Mouse (Mus musculus) hindbrain, embryonic 16.5 days (tissue): Measurements from ENCODE around the gene Eva1b. TPM values are rescaled to one million over a fixed set of nuclear protein-coding genes. Genes with fewer than 3 reads are reported as not detected.
"Not testable (repeated sequence)": the region's sequence is repeated elsewhere in the genome, so short reads cannot be mapped to it uniquely, and the experiment has no call there.

Experiments
- ATAC-seq: fragments of 200-750 bp; cut with Nextera tagmentation; 2 replicates; pipeline ENCODE4 v1.8.0; 2017; ENCODE audit warnings: moderate TSS enrichment, moderate library complexity
- H3K27ac ChIP-seq: fragments of 300-500 bp; sonication (generic); 2 replicates; pipeline ENCODE4 v1.5.1; 2014; ENCODE audit warnings: low read depth, mild to moderate bottlenecking, control low read depth, low read length, moderate library complexity
- H3K27me3 ChIP-seq: fragments of 300-500 bp; sonication (generic); replicated peaks from 2 replicates; pipeline ENCODE4 v1.6.1; 2014; ENCODE audit warnings: low read length; ENCODE audit not compliant: control insufficient read depth, insufficient read depth
- H3K36me3 ChIP-seq: fragments of 300-500 bp; sonication (generic); 2 replicates; pipeline ENCODE4 v1.6.1; 2014; ENCODE audit warnings: mild to moderate bottlenecking, low read length, moderate library complexity, mixed read lengths; ENCODE audit not compliant: control insufficient read depth, insufficient read depth
- H3K4me1 ChIP-seq: fragments of 300-500 bp; sonication (generic); 2 replicates; pipeline ENCODE4 v1.6.1; 2014; ENCODE audit warnings: low read depth, low read length; ENCODE audit not compliant: control insufficient read depth, insufficient read depth
- H3K4me2 ChIP-seq: fragments of 300-500 bp; sonication (generic); 2 replicates; pipeline ENCODE4 v1.6.1; 2014; ENCODE audit warnings: mild to moderate bottlenecking, low read length, control low read depth, moderate library complexity
- H3K4me3 ChIP-seq: fragments of 300-500 bp; sonication (generic); 2 replicates; pipeline ENCODE4 v1.5.1; 2014; ENCODE audit warnings: mild to moderate bottlenecking, low read length, control low read depth, moderate library complexity
- H3K9ac ChIP-seq: fragments of 300-500 bp; sonication (generic); 2 replicates; pipeline ENCODE4 v1.6.1; 2014; ENCODE audit warnings: low read depth, mild to moderate bottlenecking, control low read depth, low read length, moderate library complexity
- H3K9me3 ChIP-seq: fragments of 300-500 bp; sonication (generic); 2 replicates; pipeline ENCODE4 v1.6.1; 2014; ENCODE audit warnings: mild to moderate bottlenecking, low read length, moderate library complexity; ENCODE audit not compliant: control insufficient read depth
- WGBS: fragments of 180-500 bp; shearing (Covaris S2); extraction: QIAGEN DNeasy Blood & Tissue Kit; methylation state at CpG from one replicate; pipeline ENCODE4 v1.1.7; 2014; 5-methylcytosine and 5-hydroxymethylcytosine counted together
- polyA plus RNA-seq: library from polyadenylated mRNA; unstranded; fragments of >200 nt; fragmentation: Nextera tagmentation; extraction: Ambion mirVana; gene quantifications from 2 replicates; pipeline ENCODE4 v1.2.1, GENCODE M21; 2015

The Eva1b gene
- polyA plus RNA-seq, 1 experiment from 2014 or later = 11.8 TPM

GRCm38 (mm10) chr4:126159455-126159854, 11.9 kb downstream of the Eva1b start:
- Histone ChIP-seq H3K9me3 (no peaks in the 10 kb centered on the region), H3K4me1 (peaks cover 13% of the 10 kb centered on the region; the same call in 1 of the 2 replicates), H3K36me3 (no peaks in the 10 kb centered on the region), H3K4me3 (no peak overlapping the region), H3K27ac (no peak overlapping the region), H3K27me3 (no peaks in the 10 kb centered on the region), H3K4me2 (no peak overlapping the region), H3K9ac (no peak overlapping the region)
- 59% methylated on average over 7 of the region's 8 CpGs for WGBS
- no peak for ATAC-seq

- no peak overlapping the region for H3K9ac ChIP-seq
- peaks cover 13% of the 10 kb centered on the region; the same call in 1 of the 2 replicates for H3K4me1 ChIP-seq
- H3K9me3 ChIP-seq = no peaks in the 10 kb centered on the region
- ATAC-seq = no peak
- H3K36me3 ChIP-seq = peaks cover 1% of the 10 kb centered on the region; the same call in 1 of the 2 replicates
- no peak overlapping the region for H3K4me3 ChIP-seq
- H3K4me2 ChIP-seq = no peak overlapping the region
- 89% methylated on average over 8 of the region's 8 CpGs for WGBS
- H3K27ac ChIP-seq = no peak overlapping the region
- no peaks in the 10 kb centered on the region for H3K27me3 ChIP-seq
These were observed 13.4 kb downstream of the Eva1b start for GRCm38 (mm10) chr4:126160981-126161380.

- Histone ChIP-seq H3K4me3 (no peak overlapping the region), H3K27ac (no peak overlapping the region), H3K4me1 (peaks cover 13% of the 10 kb centered on the region; the same call in 1 of the 2 replicates), H3K27me3 (no peaks in the 10 kb centered on the region), H3K36me3 (peaks cover 5% of the 10 kb centered on the region), H3K9ac (no peak overlapping the region), H3K4me2 (no peak overlapping the region), H3K9me3 (no peaks in the 10 kb centered on the region)
- no peak for ATAC-seq
- WGBS = 93% methylated on average over 6 of the region's 6 CpGs
These were observed 13.9 kb downstream of the Eva1b start for GRCm38 (mm10) chr4:126161456-126161855.

- no peak overlapping the region for H3K27ac ChIP-seq
- H3K9ac ChIP-seq = no peak overlapping the region
- no peak for ATAC-seq
- 57% methylated on average over 9 of the region's 9 CpGs for WGBS
- H3K36me3 ChIP-seq = peaks cover 11% of the 10 kb centered on the region
- H3K27me3 ChIP-seq = no peaks in the 10 kb centered on the region
- H3K4me2 ChIP-seq = peak overlapping the region; percentile 99
- peaks cover 13% of the 10 kb centered on the region; the same call in 1 of the 2 replicates for H3K4me1 ChIP-seq
- H3K9me3 ChIP-seq = no peaks in the 10 kb centered on the region
- H3K4me3 ChIP-seq = peak overlapping the region; percentile 68; the same call in 1 of the 2 replicates
These were observed 14.4 kb downstream of the Eva1b start for GRCm38 (mm10) chr4:126161986-126162385.

DNA sequence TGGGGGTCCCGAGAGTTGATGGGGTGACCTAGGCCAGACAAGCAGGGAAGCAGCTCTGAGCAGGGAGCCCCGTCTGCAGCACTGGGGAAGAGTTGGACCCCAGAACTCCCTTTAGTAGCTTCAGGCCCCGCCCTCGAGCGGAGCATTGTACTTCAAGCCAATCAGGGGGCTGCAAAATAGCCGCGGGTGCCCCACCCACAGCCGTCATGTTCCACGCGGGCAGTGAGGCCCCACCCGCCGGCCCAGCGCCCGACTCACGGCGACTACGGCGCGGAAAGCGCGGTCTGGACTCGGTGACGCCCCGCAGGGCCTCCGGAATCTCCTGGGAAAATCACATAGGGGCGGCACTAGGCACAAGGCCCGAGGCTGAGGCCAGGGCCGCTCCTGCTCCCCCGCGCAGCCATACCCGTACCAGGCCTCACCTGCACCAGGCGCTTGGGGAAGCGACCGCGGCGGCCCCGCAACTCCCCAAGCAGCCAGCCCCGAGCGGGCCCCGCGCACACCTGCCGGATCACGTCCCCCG, 15.1 kb downstream of the Eva1b start:
- H3K27ac ChIP-seq = peak overlapping the region; percentile 63; the same call in 1 of the 2 replicates

DNA sequence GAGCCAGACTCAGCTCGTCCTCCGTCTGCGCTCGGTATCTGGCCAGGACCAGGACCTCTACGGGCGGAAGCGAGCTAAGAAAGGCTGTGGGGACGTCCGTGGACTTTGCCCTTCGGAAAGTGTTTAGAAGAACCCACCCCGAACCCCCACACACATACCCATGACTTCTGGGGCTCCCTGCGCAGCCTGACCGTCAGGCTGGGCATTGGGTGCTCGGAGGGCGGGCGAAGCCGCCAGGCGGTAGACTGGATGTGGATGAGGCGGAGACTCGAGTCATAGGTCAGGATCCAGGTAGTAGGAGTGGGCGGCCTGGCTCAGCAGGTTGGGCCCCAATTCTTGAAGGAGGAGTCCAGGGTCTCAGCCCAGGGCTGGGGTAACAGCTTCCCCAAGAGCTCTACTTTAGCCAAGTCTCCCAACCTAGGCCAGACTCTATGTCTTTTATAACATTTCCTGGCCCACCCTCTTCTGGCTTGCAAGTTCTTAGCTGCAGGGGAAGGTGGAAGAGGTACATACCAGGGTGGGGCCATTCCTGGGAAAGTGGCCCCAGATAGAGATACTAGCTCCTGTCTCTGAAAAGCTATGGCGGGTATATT, 15.6 kb downstream of the Eva1b start, which contains the start of gene Sh3d21:
Gene Sh3d21, minus strand, starts transcription at position 425 of the 593 bp plus-strand sequence.
- Histone ChIP-seq H3K36me3 (peaks cover 13% of the 10 kb centered on the region), H3K4me2 (peak within 1 kb of the TSS; percentile 99), H3K9me3 (no peaks in the 10 kb centered on the region), H3K27me3 (no peaks in the 10 kb centered on the region), H3K4me3 (peak within 1 kb of the TSS; percentile 68), H3K4me1 (peaks cover 13% of the 10 kb centered on the region; the same call in 1 of the 2 replicates), H3K27ac (peak within 1 kb of the TSS; percentile 63; the same call in 1 of the 2 replicates), H3K9ac (peak within 1 kb of the TSS; percentile 81)
- peak; percentile 41 for ATAC-seq
- 6% methylated on average over 22 of the region's 22 CpGs for WGBS

More for the DNA sequence above, 15.1 kb downstream of the Eva1b start:
- peaks cover 13% of the 10 kb centered on the region for H3K36me3 ChIP-seq
- WGBS = under 1% methylated on average over 32 of the region's 44 CpGs
- no peaks in the 10 kb centered on the region for H3K27me3 ChIP-seq
- no peaks in the 10 kb centered on the region for H3K9me3 ChIP-seq
- H3K4me1 ChIP-seq = peaks cover 13% of the 10 kb centered on the region; the same call in 1 of the 2 replicates
- H3K4me3 ChIP-seq = peak overlapping the region; percentile 68
- peak; percentile 92 for ATAC-seq
- peak overlapping the region; percentile 81 for H3K9ac ChIP-seq
- peak overlapping the region; percentile 99 for H3K4me2 ChIP-seq

DNA sequence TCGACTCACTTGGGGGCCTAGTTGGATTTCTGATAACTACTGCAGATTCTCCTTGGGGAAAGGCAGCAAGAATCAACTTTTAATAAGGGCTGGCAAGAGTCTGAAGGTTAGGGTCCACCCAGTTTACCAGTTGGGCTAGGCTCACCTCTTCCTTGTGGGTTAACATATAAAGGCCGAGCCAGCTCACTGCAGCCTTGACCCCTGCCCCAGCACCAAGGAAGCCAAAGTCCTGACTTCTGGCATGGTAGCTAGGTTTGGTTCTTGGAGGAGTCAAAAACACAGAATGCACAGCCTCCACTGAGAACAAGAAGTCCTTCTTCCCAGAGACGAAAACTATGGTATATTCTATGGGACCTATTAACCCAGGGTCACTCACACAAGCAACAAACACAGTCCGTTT, 16.1 kb downstream of the Eva1b start:
- no peaks in the 10 kb centered on the region for H3K9me3 ChIP-seq
- ATAC-seq = no peak
- H3K4me1 ChIP-seq = peaks cover 13% of the 10 kb centered on the region; the same call in 1 of the 2 replicates
- WGBS = 58% methylated on average over 4 of the region's 4 CpGs
- H3K27me3 ChIP-seq = no peaks in the 10 kb centered on the region
- H3K36me3 ChIP-seq = peaks cover 16% of the 10 kb centered on the region
- H3K4me3 ChIP-seq = no peak overlapping the region
- no peak overlapping the region for H3K9ac ChIP-seq
- H3K27ac ChIP-seq = no peak overlapping the region; the same call in 1 of the 2 replicates
- no peak overlapping the region for H3K4me2 ChIP-seq

DNA sequence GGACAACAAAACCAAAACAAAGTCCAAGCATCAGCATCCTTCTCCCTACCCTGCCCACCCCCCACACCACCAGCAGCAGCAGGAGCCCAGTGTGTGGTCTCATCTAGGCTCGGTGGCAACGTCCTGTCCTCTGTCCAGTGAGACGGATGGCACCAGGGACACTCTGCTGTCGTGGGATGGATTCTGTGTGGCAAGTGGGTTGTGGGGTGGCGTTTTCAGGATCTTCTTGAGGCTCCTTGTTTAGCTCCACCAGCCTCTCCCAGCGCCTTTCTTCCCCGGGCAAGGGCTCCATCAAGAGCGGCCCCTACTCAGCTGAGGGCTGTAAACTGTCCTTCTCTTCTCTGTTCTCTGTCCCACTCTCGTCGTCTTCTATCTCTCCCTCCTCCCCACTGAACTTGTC, 17.5 kb downstream of the Eva1b start:
- not testable (repeated sequence) for H3K9me3 ChIP-seq, H3K4me3 ChIP-seq, H3K27ac ChIP-seq, H3K4me2 ChIP-seq, H3K27me3 ChIP-seq, ATAC-seq, H3K9ac ChIP-seq
- Histone ChIP-seq H3K4me1 (peaks cover 13% of the 10 kb centered on the region; the same call in 1 of the 2 replicates), H3K36me3 (peaks cover 25% of the 10 kb centered on the region)
- WGBS = 72% methylated on average over 8 of the region's 10 CpGs

DNA sequence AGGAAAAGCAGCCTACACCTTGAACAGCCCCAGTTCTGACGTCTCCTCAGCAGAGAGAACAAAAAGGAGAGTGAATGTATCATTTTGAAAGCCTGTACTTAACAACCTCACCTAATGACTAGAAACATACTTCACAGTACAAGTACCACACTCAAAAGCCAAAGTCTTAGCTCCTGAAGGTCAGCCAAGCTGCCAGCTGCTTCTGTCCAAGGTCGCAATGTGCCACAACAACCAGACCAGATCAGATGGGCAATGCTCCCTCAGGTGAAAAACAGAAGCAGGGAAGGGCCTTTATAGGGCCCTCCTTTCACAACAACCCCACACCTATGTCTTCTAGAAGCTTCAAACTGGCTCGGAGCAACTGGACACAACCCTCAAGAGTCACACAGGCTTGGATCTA, 18.5 kb downstream of the Eva1b start:
- no peak overlapping the region for H3K4me3 ChIP-seq
- H3K9ac ChIP-seq = no peak overlapping the region
- no peak for ATAC-seq
- no peak overlapping the region for H3K27ac ChIP-seq
- no peaks in the 10 kb centered on the region for H3K27me3 ChIP-seq
- no peak overlapping the region for H3K4me2 ChIP-seq
- no peaks in the 10 kb centered on the region for H3K9me3 ChIP-seq
- H3K36me3 ChIP-seq = peaks cover 30% of the 10 kb centered on the region
- peaks cover 13% of the 10 kb centered on the region; the same call in 1 of the 2 replicates for H3K4me1 ChIP-seq
- 79% methylated on average over 3 of the region's 3 CpGs for WGBS
